Mouse (Mus musculus) lung, postnatal 10 days (tissue): Measurements from ENCODE around the gene Arhgef6.

Experiments used
- DNase-seq: peaks from one replicate; pipeline ENCODE4 v3.0.0; 2021

The Arhgef6 gene

DNA sequence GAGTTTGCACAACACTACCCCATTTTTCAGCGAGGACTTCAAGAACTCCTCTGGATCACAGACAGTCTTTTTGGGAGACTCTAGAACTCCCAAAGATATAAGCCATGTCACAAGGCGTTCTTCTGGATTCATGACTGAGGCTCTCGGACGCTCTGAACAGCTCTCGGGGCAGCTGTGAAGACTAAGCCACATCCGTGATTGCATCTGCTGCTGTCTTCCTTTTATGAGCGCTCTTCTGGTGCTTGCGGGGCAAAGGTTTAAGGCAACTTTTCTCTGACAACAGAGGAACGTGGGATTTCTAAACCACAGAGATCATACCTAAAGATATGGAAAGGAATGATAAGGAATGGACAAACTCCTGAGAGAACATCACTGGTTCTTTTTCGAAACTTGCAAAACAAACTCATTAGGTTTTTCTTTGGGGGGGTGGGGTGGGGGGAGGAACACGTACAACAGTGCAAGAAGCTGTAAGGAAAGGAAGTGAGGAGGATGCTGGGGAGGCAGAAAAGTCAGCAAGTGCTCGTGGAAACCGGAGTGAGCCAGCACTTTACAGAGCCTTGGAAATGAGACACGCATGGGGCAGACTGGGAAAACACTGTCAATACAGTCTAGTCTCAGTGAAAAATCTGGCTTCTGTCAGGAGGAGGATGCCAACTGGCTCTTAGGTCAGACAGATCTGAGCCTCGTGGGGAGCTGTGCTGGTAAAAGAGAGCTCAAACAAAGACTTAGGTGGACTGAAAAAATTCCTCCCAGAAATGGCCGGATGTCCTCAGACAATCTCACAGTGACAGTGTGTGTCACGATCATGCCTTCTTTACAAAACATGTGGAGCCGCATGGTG lies at the start of gene Arhgef6:
TSS of gene Arhgef6 (minus strand) at position 359 of the 841 bp plus-strand sequence.
- peak; percentile 38 for DNase-seq

DNA sequence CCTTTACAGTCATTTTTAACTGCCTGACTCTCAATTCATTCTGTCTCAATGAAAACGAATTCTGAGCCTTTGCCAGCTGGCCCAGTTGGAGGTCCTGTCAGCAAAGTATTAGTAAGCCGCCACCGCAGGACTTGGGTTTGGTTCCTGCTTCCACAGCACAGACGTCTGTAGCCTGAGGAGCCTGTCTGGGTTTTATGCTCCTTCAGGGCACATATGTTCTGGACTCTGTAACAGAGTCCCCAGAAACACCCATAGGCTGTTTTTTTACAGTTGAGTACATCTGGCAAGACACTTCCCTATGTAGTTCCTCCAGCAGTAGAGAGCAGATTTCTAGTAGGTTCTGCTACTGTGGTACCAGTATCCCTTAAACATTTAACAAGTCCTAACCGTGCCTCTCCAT lies 42.4 kb upstream of the Arhgef6 start:
- DNase-seq = peak; percentile 2

DNA sequence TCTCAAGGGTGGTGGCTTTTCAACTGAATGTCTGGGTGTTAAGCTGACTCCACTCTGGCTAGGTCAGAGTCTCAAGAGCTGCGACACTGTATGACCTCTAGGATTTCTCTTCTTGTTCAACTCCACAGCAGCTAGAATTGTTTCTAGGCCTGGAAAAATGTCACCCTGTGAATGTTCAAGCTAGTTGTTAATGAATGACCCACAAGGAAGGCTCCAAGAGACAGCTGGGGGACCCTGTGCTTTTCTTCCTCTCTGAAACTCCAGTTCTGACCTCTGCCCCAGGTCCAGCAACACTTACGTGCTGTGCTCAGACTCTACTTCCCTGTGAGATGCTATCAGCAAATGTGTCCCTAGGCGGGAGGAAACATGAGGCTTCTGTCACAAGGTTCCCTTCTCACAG lies 40.0 kb upstream of the Arhgef6 start:
- no peak for DNase-seq

DNA sequence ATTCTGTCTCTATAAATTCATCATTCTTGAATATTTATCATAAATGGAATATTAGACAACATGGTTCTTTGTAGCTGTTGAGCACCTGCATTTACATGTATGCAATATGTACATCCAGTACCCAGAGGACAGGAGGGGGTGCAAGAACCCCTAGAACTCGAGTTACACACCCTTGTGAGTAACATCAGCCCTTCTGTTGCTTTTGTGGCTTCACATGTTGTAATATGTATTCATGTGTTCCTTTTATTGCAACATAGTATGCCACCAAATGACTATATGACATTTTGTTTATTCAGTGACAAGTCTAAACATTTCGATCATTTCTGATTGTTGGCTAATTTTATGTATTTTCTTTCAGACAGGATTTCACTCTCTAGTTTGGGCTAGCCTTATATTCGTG lies 38.6 kb upstream of the Arhgef6 start:
- DNase-seq = no peak

DNA sequence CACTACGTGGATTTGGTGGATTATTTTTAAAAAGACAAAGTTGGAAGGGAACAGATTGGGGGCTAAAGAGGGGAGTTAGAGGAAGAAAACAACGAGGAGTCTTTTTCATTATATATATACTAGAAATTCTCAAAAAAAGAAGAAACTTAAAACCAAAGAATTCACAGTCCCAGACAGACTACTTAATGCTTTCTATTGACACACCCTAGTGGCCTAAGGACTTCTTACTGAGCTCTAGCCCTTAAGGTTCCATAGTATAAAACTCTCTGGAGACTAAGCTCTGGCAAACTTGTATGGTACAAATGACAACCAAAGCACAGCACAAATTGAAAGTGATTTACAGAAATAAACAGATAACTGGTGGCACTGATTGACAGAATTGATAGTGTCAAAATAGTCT lies 35.5 kb upstream of the Arhgef6 start:
- no peak for DNase-seq

DNA sequence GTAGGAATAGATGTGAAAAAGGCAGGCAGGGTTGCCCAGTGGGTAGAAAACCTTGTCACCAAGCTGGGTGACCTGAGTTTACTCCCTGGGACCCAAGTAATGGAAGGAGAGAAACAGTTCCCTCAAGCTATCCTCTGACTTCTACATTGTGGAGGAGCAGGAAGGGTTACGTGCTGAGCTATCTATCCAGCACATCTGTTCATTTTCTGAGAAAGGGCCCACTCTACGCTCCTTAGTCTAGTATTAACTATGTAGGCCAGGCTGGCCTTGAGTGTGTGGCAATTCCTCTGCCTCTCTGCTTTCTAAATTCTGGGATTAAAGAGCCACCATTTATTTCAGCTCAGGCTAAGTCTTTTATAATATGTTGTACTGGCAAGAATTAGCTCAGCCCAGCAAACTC lies 35.0 kb upstream of the Arhgef6 start:
- no peak for DNase-seq

DNA sequence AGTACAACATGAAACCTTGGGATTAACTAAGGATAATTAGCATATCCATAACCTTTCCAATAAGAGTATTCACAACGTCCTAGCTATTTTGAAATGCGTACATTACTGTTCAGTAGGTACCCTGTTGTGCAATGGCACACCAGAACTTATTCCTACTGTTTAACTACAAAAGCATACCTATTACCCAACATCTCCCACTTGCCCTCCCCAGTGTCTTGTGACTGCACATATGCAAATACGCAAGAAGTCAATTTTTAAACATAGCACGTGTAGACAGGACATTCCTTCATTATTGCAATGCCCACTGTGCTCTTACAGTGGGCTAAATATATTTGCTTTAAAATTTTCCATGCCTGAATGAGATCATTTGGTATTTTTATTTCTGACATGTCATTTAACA lies 34.4 kb upstream of the Arhgef6 start:
- peak; percentile 5 for DNase-seq

DNA sequence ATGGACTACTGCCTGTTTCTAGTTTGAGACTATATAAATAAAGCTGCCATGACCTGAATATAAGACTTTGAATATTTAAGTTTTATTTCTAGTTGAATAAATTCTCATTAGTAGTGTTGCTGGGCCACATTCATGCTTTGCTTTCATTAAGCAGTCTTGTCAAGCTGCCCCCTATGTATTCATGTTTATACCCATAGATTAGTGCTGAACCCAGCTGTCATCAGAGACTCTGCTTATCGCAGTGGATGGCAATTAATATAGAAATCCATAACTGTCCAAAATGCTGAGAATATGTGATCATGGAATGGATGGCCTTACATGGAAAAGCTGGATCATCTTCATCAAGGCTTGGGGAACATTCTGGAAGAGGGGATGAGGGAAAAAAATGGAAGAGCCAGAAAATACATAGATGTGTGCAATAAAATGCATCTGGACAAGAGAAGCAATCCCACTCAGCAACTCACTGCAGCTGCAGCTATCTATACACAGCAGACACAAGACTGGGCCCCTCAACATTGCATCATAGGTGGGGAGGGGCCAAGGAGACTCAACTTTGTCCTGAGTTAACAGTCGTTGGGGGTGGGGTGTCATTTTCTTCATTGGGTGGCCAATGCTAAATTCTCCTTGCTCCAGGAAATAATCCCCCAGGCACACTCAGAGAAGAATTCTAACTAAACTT lies 26.5 kb upstream of the Arhgef6 start:
- no peak for DNase-seq

DNA sequence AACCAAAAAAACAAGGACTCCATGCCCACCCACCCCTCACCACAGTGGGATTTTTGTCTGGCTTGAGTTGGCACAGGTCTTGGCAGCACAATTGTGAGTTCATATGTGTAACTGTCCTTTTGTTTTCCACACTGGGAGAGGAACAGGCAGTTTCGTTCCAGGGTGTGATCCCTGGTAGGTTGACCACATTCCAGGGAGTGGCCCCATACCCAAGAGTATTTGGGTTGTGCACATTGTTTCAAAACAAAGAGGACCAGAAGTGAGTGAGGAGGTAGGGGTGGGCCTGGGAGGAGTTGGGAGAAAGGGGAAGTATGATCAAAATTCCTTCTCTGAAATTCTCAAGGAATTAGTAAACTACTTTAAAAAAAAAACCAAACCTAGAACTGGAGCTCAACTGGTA lies 20.8 kb upstream of the Arhgef6 start:
- no peak for DNase-seq

DNA sequence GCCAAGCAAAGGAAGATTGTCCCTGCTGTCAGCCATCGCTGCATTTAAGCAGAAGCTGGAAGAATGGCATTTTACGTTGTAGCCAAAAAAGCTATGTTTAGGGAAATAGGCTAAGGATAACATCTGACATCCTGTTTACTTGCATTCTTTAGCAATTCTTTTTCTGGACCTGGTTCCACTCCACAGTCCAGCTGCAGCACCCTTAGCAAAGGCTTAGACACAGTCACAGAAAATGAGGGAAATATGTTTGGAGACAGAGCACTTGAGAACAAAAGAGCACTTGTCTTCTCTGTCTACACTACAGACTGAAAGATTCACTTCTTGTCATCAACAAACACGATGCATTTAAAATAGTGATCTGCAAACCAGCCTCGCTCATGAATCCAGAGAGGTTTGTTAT lies 691 bp upstream of the Arhgef6 start:
- peak; percentile 10 for DNase-seq

DNA sequence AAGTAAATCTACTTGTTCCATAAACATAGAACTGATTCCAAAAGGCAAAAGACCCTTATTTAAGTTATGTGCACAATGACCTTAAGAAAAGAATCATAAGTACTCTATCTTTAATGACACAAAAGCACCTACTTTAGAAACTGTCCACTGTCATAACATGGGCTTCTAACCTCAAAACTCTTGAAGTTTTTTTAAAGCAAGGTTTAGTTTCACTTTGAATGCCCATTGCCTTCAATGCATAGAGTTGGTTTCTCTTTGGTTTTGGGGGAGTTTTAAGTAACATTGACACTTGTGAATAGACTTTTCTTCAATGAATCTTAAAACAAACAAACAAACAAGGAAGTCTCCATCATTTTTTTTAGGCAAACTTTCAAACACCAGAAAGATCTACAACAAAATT lies 947 bp downstream of the Arhgef6 start:
- DNase-seq = no peak

DNA sequence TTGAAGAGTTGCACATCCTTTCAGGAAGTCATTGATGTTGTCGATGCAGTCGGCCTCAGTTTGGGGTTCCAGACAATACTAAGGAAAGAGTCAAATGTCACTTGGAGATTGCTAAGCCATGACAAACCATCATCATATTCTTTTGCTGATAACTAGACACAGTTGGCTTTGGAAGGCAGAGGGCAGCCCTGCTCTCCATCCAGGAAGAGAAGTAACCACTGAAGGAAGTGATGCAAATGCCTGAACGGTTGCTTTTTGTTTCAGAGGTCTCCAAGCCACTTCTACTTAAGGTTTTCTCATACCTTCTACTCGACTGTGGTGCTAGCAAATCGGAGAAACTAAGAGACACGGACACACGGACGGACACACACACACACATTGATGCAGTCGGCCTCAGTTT lies 1.6 kb downstream of the Arhgef6 start:
- no peak for DNase-seq

DNA sequence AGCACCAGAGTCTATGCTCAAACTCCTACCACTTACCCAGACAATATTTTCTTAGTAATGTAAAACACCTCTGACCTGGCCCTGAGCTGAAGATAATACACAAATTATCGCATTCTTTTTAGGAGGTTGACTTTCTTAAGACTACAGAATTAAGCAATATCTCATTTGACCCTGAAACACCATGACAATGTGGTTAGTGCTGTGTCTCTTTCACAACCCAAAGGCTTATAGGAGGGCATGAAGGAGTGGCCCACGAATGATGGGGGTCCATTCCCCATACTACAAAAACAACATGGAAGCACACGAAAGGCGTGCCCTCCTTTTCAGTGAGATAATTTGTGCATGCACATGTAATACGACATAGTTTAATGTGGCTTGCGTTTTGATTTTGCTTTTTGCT lies 3.2 kb downstream of the Arhgef6 start:
- no peak for DNase-seq

DNA sequence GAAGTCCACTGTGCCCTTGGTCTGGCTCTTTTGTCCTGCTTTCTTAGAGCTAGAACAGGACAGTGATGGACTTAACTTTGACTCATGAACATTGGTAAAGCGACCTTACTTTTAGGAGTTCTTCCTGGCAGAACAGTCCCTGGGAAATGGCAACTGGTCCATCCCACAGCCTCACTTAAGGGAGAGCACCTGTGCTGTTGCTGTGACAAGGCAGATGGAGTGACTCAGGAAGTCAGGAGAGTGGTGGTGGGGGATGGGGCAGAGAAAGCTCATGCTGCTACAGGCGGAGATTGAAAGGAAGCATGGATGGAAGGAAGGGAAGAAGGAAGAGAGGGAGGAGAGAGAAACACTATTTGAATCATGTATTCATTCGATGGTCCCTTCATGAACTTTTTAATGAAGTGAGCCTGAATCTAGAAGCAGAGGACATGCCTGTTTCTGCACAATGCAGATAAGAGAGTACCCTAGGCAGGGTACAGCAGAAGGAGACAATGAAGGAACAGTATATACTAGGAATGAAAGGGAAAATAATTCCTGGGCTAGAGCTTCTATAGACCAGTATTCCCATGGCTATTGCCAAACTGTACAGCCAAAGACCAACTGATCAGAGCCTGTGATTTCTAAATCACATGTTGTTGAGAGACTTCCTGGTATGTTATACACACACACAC lies 10.7 kb downstream of the Arhgef6 start:
- no peak for DNase-seq

DNA sequence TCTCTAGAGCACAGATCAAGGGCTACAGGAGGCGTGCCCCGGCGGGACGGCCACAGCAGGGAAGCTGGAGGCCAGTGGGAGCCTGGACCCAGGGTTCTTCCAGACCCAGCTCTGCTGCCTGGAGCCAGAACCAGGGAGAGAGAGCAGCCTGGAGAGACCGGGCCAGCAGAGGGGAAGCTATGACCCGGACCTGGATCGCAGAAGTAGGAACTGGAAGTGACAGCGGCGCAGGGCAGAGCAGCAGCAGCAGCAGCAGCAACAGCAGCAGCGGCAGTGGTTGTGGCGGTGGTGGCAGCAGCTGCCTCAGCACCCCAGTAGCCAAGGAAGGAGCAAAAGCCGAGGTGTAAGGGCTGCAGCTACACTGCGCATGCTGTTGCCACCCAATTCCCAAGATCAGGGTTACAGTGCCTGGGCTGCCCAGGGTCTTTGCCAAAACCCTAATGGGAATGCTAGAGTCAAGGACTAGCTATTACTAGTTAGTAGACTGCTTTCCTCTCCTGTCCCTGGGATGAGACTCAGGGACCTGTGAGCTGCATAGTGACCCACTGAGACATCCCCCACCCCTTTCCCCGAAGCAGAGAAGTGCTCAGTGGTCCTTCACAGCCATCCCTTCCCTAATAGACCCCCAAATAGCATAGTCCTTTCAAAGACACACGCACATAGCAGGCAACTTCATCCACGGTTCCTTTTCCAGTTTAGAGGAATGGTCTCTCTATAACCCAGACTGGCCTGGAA lies 11.9 kb downstream of the Arhgef6 start:
- peak; percentile 72 for DNase-seq

DNA sequence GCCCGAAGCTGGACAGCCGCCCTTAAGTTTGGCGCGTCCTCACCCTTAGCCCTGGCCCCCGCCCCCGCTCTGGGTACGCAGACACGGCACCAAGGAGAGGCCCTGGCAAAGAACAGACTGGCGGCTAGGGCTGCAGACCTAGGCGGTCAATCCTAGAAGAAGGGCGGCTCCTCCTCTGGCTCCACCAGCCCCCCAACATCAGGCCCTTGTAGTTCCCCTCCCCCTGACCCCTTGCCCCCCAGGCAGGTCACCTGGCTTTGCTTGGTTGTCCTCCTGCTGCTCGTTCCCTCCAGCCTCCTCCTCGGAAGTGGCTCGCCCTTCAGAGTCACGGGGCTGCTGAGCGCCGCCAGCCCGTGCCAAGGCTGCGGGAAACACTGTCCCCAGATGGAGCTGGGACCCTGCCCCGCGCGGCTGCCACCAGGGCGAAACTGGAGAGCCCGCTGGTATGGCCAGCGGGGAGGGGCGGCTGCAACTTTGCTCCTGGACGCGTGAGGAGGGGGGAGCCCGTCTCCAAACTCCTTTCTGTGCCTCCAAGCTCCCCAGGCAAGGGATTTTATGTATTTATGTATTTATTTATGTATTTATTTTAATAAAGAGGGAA lies 12.6 kb downstream of the Arhgef6 start:
- peak; percentile 48 for DNase-seq

DNA sequence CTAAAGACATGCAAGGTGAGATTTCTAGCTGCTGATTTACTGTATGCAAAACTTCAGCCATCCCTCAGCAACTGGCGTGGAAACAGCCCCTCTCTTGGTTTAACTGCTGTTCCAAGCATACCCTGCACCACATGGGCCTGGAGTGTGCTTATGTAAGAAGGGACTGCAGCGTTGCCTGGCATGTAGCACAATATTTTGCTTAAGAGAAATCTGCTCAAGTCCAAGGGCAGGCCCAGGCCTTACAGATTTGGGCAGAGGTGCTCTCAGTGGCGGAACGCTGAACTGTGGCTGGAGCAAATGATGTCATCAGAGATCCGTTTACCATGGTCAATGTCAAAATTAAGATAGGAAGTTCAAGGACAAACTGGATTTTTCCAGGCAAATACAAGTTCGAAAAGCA lies 13.6 kb downstream of the Arhgef6 start:
- DNase-seq = peak; percentile 10

DNA sequence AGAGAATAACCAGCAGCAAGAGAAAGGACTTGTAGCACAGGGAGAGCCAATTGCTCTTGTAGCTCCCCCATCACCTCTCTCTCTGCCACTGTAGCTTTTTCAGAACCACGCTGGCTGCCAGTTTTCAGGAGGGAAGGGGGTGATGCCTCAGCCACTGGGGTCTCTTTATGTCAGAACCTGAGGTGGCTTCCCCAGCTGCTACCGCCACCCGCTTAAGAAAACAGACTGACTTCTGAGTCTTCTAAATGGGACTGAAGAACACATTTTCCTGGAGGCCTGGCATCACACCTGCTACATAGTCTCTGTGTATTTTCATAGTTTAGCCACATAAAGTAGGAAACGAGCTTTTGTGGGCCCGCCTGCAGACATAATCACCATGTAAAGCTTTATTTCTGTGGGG lies 26.5 kb downstream of the Arhgef6 start:
- DNase-seq = no peak

DNA sequence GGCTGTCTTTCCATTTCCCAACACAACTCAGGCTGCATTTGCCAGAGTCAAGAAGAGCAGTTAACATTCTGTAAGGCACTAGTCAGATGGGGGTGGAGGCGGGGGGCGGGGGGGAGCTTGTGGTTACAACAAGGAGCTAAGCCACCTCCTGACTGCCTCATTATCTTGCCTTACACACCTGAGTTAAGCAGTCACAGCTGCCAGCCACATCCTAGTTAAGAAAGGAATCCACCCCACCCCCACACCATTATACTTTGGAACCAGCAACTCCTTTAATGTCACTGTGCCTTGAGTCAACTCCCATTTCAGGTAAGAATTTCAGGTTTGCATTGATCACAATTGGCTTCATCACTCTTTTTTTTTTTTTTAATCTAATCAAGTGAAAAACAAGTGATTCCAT lies 28.5 kb downstream of the Arhgef6 start:
- no peak for DNase-seq

DNA sequence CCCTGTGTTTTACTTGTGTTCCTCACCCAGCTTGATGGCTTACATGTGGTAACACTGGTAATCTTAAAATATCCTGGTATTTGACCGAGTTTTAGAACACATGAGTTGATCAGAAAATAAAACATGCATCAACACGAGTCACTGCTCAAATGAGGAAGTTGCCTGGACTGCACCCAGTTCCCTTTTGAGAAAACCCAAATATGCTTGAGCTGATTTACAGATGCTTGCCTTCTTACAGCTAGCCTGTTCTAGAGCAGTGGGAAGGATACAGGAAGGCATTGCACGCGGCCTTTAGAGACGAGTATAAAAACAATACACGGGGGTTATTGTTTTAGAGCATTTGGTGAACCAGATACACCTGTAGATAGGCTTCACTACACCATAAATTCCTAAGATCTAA lies 31.8 kb downstream of the Arhgef6 start:
- DNase-seq = no peak

DNA sequence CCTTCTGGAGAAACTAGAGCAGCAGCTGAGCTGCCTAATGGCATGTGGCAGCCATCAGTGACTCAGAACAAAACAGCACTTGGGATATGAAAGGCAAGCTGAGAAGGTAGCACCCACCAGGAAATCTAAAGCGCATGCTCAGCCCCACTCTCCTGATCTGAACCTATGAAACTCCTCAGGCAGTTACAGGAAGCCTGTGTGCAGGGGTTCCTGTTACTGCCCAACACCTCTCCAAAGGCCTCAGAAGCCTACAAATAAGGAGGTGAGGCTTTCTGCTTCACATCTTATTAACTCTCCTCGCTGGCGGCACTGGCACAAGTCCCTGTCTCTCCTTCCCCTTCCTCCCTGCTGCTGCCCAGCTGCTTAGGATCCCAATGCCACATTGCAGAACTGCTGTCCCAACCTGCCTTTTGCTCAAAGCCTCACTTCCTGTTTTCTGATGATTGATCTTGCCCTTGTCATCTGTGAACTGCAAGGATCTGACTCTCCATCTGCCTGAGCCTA lies 33.7 kb downstream of the Arhgef6 start:
- peak; percentile 7 for DNase-seq

DNA sequence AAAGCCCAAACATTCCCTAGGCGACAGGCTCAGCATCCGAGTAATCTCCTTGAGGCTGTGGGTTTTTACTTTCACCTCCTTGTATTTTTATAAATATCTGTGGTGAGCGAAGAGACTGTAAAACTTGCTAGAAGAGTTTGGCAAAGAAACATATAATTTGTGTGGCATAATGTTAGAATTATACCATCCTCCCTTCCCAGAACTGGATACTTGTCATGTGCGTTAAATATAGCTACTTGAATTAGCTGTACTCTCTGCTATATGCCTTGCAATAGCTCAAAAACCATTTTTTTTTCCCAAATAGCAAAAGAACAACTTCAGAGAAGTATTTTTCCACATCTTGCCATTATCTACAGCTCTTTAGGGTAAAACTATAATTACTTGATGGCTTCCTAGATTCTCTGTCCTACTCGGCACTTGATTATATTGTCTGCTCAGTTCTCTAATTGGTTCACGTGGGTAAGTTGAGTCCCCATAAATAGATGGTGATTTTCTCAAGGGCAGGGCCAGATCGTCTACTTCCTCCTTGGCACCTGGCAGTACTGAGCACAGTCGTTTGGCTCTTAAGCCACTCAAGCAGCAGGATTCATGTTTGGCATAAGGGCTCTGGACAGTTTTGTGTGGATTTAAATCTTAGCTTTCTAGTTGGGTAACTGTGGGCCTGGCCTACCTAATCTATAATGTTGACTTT lies 35.2 kb downstream of the Arhgef6 start:
- DNase-seq = no peak
